ENCODE assay signal across 20 mouse cellular contexts in genomic region chr11:32262674-32263415, GRCm38 (mm10). TPM values are rescaled to one million over a fixed set of nuclear protein-coding genes. Genes with fewer than 3 reads are reported as not detected.
DNase-seq lines count a peak whose midpoint lies in the region; ATAC-seq and TF ChIP-seq lines count a peak whose summit lies in the region.
"Had no signal": no experiment of that assay in that cellular context is flagged by ENCODE, and none has a peak within 500 bp of the region (broad histone marks: within the 10 kb centered on the region; RNA-seq: fewer than 3 reads in every experiment).

No protein-coding gene starts in this region.

- no peaks in the 10 kb centered on the region for H3K27me3 ChIP-seq in heart, embryonic 11.5 days (ENCODE audit: control insufficient read depth, insufficient read depth, low read length)
- no peaks in the 10 kb centered on the region for H3K27me3 ChIP-seq in liver, embryonic 11.5 days (replicated peaks; ENCODE audit: control insufficient read depth, insufficient read depth, low read length)
- no peaks in the 10 kb centered on the region for H3K27me3 ChIP-seq in embryonic facial prominence, embryonic 10.5 days (replicated peaks; ENCODE audit: low read depth, poor library complexity, severe bottlenecking)
- no peaks in the 10 kb centered on the region for H3K27me3 ChIP-seq in myocyte (ENCODE audit: control insufficient read depth, insufficient read depth, insufficient read length)
- H3K27me3 ChIP-seq: embryonic facial prominence, embryonic 13.5 days; forebrain, embryonic 13.5 days; midbrain, embryonic 12.5 days had no signal

- peaks cover 7% of the 10 kb centered on the region; the same call in 1 of the 2 replicates for H3K4me1 ChIP-seq in heart, embryonic 11.5 days (ENCODE audit: control insufficient read depth, insufficient read depth, low read length)
- H3K4me1 ChIP-seq in liver, embryonic 11.5 days (replicated peaks; ENCODE audit: control insufficient read depth, insufficient read depth, low read length), result peaks cover 28% of the 10 kb centered on the region
- H3K4me1 ChIP-seq in embryonic facial prominence, embryonic 10.5 days, result peaks cover 21% of the 10 kb centered on the region

- no peak overlapping the region for H3K9ac ChIP-seq in heart, embryonic 11.5 days (ENCODE audit: low read depth, low read length)
- H3K9ac ChIP-seq in liver, embryonic 11.5 days (ENCODE audit: low read depth, low read length), result 0 out of 2 replicates have a peak overlapping the region, but pooled peaks have one; percentile 3
- H3K9ac ChIP-seq: embryonic facial prominence, embryonic 13.5 days; forebrain, embryonic 13.5 days; midbrain, embryonic 12.5 days had no signal

- H3K9me3 ChIP-seq in heart, embryonic 11.5 days (replicated peaks; ENCODE audit: control insufficient read depth, low read length), result no peaks in the 10 kb centered on the region
- H3K9me3 ChIP-seq in liver, embryonic 11.5 days (ENCODE audit: control insufficient read depth, low read length), result no peaks in the 10 kb centered on the region
- no peaks in the 10 kb centered on the region for H3K9me3 ChIP-seq in embryonic facial prominence, embryonic 10.5 days
- H3K9me3 ChIP-seq: embryonic facial prominence, embryonic 13.5 days; forebrain, embryonic 13.5 days; limb, embryonic 10.5 days; midbrain, embryonic 12.5 days had no signal

- no peak overlapping the region for H3K4me3 ChIP-seq in heart, embryonic 11.5 days (ENCODE audit: low read depth, low read length)
- no peak overlapping the region for H3K4me3 ChIP-seq in liver, embryonic 11.5 days (ENCODE audit: low read depth, low read length)
- H3K4me3 ChIP-seq in embryonic facial prominence, embryonic 10.5 days, result no peak overlapping the region
- H3K4me3 ChIP-seq in myocyte, result no peak overlapping the region
- H3K4me3 ChIP-seq: embryonic facial prominence, embryonic 13.5 days; forebrain, embryonic 13.5 days; limb, embryonic 10.5 days; midbrain, embryonic 12.5 days had no signal

- H3K79me2 ChIP-seq in myocyte (ENCODE audit: control insufficient read depth, insufficient read depth), result peaks cover 28% of the 10 kb centered on the region

- TF ChIP-seq POLR2A in myocyte (IDR thresholded peaks at IDR 0.05; ENCODE audit: insufficient read length, low read depth), result no peak

- no peak overlapping the region for H3ac ChIP-seq in myocyte (ENCODE audit: control insufficient read depth, insufficient read length)

- peak overlapping the region; percentile 25; the same call in 1 of the 2 replicates for H3K27ac ChIP-seq in heart, embryonic 11.5 days (ENCODE audit: low read depth, low read length)
- H3K27ac ChIP-seq in liver, embryonic 11.5 days (ENCODE audit: low read depth, low read length), result peak overlapping the region; percentile 77
- H3K27ac ChIP-seq in embryonic facial prominence, embryonic 10.5 days (replicated peaks), result 0 out of 2 replicates have a peak overlapping the region, but pooled peaks have one; percentile 40
- H3K27ac ChIP-seq: embryonic facial prominence, embryonic 13.5 days; forebrain, embryonic 13.5 days; limb, embryonic 10.5 days; midbrain, embryonic 12.5 days had no signal

- no peak for DNase-seq in heart, adult 18-20 months
- DNase-seq in liver, embryonic 11.5 days (ENCODE audit: low spot score), result no peak
- DNase-seq in liver, result no peak
- DNase-seq in embryonic facial prominence, embryonic 10.5 days (ENCODE audit: low spot score), result no peak
- no peak for DNase-seq in MN1 (ENCODE audit: low spot score)
- no peak for DNase-seq in layer of hippocampus, adult 8-10 months (ENCODE audit: low spot score in 2 of 2)
- DNase-seq: cerebellum, adult 9-11 months; heart, adult 11 months; kidney, postnatal 10 days; thymus, adult 18-20 months had no signal

- H3K36me3 ChIP-seq in heart, embryonic 11.5 days (ENCODE audit: control insufficient read depth, insufficient read depth, low read length), result no peaks in the 10 kb centered on the region; the same call in 1 of the 2 replicates
- H3K36me3 ChIP-seq in liver, embryonic 11.5 days (ENCODE audit: control insufficient read depth, insufficient read depth, low read length), result peaks cover 3% of the 10 kb centered on the region; the same call in 1 of the 2 replicates
- peaks cover 44% of the 10 kb centered on the region for H3K36me3 ChIP-seq in embryonic facial prominence, embryonic 10.5 days (replicated peaks)
- H3K36me3 ChIP-seq in myocyte (ENCODE audit: control insufficient read depth, insufficient read depth), result peaks cover 7% of the 10 kb centered on the region

- H3K4me2 ChIP-seq in heart, embryonic 11.5 days, result no peak overlapping the region
- H3K4me2 ChIP-seq in liver, embryonic 11.5 days, result no peak overlapping the region
- peak overlapping the region; percentile 66 for H3K4me2 ChIP-seq in myocyte (ENCODE audit: low read depth)
- H3K4me2 ChIP-seq: embryonic facial prominence, embryonic 13.5 days; forebrain, embryonic 13.5 days; midbrain, embryonic 12.5 days had no signal

- ATAC-seq in heart, embryonic 11.5 days (replicated peaks; ENCODE audit: insufficient number of reproducible peaks, low FRiP score, low TSS enrichment), result peak; percentile 22; the same call in 1 of the 2 replicates
- no peak for ATAC-seq in liver, embryonic 11.5 days (replicated peaks; ENCODE audit: low FRiP score)
- ATAC-seq: activated CD4-positive, CD25-positive, alpha-beta regulatory T cell, adult 4 months; CD4-positive, CD25-positive, alpha-beta regulatory T cell, adult 4 months; forebrain, embryonic 13.5 days had no signal

- 65% methylated on average over 10 of the region's 10 CpGs for WGBS in heart, embryonic 11.5 days (ENCODE audit: insufficient replicate concordance)
- 73% methylated on average over 10 of the region's 10 CpGs for WGBS in liver, embryonic 11.5 days
- WGBS in embryonic facial prominence, embryonic 10.5 days, result 80% methylated on average over 10 of the region's 10 CpGs

TF ChIP-seq in myocyte, 11 proteins besides CTCF, POLR2A, EP300 and RAD21:
- TF ChIP-seq TCF12 (IDR thresholded peaks at IDR 0.05; ENCODE audit: insufficient read depth, poor library complexity, severe bottlenecking) (no peak), REST (IDR thresholded peaks at IDR 0.05; ENCODE audit: insufficient read depth, insufficient read length) (no peak), TCF3 (IDR thresholded peaks at IDR 0.05; ENCODE audit: insufficient read length, low read depth) (no peak), CEBPB (IDR thresholded peaks at IDR 0.05; ENCODE audit: insufficient read depth, poor library complexity, severe bottlenecking) (no peak), E2F4 (IDR thresholded peaks at IDR 0.05; ENCODE audit: insufficient read depth) (no peak), MAX (IDR thresholded peaks at IDR 0.05; ENCODE audit: low read depth) (no peak), MYOD1 (IDR thresholded peaks at IDR 0.05; ENCODE audit: control insufficient read depth in 1 of 3, insufficient read length in 2 of 3, low read depth in 2 of 3) (no peak), POLR2AphosphoS2 (IDR thresholded peaks at IDR 0.05; ENCODE audit: insufficient read length, low read depth) (no peak), SRF (IDR thresholded peaks at IDR 0.05; ENCODE audit: control insufficient read depth, insufficient read length, low read depth) (no peak), MYOG (IDR thresholded peaks at IDR 0.05; ENCODE audit: control insufficient read depth in 1 of 3, insufficient read depth in 1 of 3, insufficient read length in 2 of 3, low read depth in 2 of 3) (no peak), USF1 (IDR thresholded peaks at IDR 0.05; ENCODE audit: low read depth) (no peak)

RNA-seq across cellular contexts. Expression of gene Nprl3, which starts 4.7 kb away (rescaled TPM):
- 26.1 and 34.6 TPM in 2 replicates for polyA plus RNA-seq in heart, embryonic 11.5 days (2014; fragmentation: Nextera tagmentation; extraction: Ambion mirVana)
- total RNA-seq in heart, adult 18-20 months (2021), result 10 to 100 TPM; 22.6 to 28.5 TPM
- polyA plus RNA-seq in liver, embryonic 11.5 days (2014; fragmentation: Nextera tagmentation; extraction: Ambion mirVana), result 31.0 and 38.1 TPM in 2 replicates
- 45.9 and 47.8 TPM in 2 replicates for polyA plus RNA-seq in embryonic facial prominence, embryonic 10.5 days (2016; fragmentation: Nextera tagmentation; extraction: Ambion mirVana)
- 57.4 TPM for polyA plus RNA-seq in myocyte (2012; fragmentation: generic; extraction: Trizol)
- total RNA-seq in layer of hippocampus, adult 8-10 months (2022), result 10 to 100 TPM; 58.1 to 80.0 (median 63.5) TPM

RNA-seq across cellular contexts. Expression of gene Hba-x, which starts 13.4 kb away (rescaled TPM):
- polyA plus RNA-seq in heart, embryonic 11.5 days (2014; fragmentation: Nextera tagmentation; extraction: Ambion mirVana), result 9,744 and 12,458 TPM in 2 replicates
- total RNA-seq in heart, adult 18-20 months (2021), result not detected
- polyA plus RNA-seq in liver, embryonic 11.5 days (2014; fragmentation: Nextera tagmentation; extraction: Ambion mirVana), result 4,144 and 4,673 TPM in 2 replicates
- 2,457 and 2,745 TPM in 2 replicates for polyA plus RNA-seq in embryonic facial prominence, embryonic 10.5 days (2016; fragmentation: Nextera tagmentation; extraction: Ambion mirVana)
- not detected for polyA plus RNA-seq in myocyte (2012; fragmentation: generic; extraction: Trizol)
- total RNA-seq in layer of hippocampus, adult 8-10 months (2022), result not detected
- total RNA-seq: hematopoietic stem cell, adult 5-6 weeks; layer of hippocampus, postnatal 14 days had no signal
- polyA plus RNA-seq: activated CD4-positive, CD25-positive, alpha-beta regulatory T cell, adult 4 months; CD4-positive, CD25-positive, alpha-beta regulatory T cell, adult 4 months had no signal

RNA-seq across cellular contexts. Expression of gene Hba-a1, which starts 20.5 kb away (rescaled TPM):
- 8,943 and 11,032 TPM in 2 replicates for polyA plus RNA-seq in heart, embryonic 11.5 days (2014; fragmentation: Nextera tagmentation; extraction: Ambion mirVana)
- total RNA-seq in heart, adult 18-20 months (2021), result 1,000 to 10,000 TPM; 7,280 to 8,683 TPM
- 12,698 and 12,741 TPM in 2 replicates for polyA plus RNA-seq in liver, embryonic 11.5 days (2014; fragmentation: Nextera tagmentation; extraction: Ambion mirVana)
- 1,672 and 2,000 TPM in 2 replicates for polyA plus RNA-seq in embryonic facial prominence, embryonic 10.5 days (2016; fragmentation: Nextera tagmentation; extraction: Ambion mirVana)
- polyA plus RNA-seq in myocyte (2012; fragmentation: generic; extraction: Trizol), result 12.3 TPM
- total RNA-seq in layer of hippocampus, adult 8-10 months (2022), result 100 to 1,000 TPM; 157 to 300 (median 205) TPM

RNA-seq across cellular contexts. Expression of gene Hbq1b, which starts 23.9 kb away (rescaled TPM):
- 23.0 and 24.4 TPM in 2 replicates for polyA plus RNA-seq in heart, embryonic 11.5 days (2014; fragmentation: Nextera tagmentation; extraction: Ambion mirVana)
- total RNA-seq in heart, adult 18-20 months (2021), result 1 to 10 TPM in 1 of 2 experiments, not detected in 1; 1.4 TPM
- polyA plus RNA-seq in liver, embryonic 11.5 days (2014; fragmentation: Nextera tagmentation; extraction: Ambion mirVana), result 43.6 and 45.8 TPM in 2 replicates
- polyA plus RNA-seq in embryonic facial prominence, embryonic 10.5 days (2016; fragmentation: Nextera tagmentation; extraction: Ambion mirVana), result 3.9 and 6.1 TPM in 2 replicates
- polyA plus RNA-seq in myocyte (2012; fragmentation: generic; extraction: Trizol), result 0.16 TPM
- 1 to 10 TPM in 2 of 4 experiments, not detected in 2; 1.1 to 2.5 TPM for total RNA-seq in layer of hippocampus, adult 8-10 months (2022)
- total RNA-seq: hematopoietic stem cell, adult 5-6 weeks had no signal
- polyA plus RNA-seq: activated CD4-positive, CD25-positive, alpha-beta regulatory T cell, adult 4 months; CD4-positive, CD25-positive, alpha-beta regulatory T cell, adult 4 months had no signal

RNA-seq across cellular contexts. Expression of gene Hba-a2, which starts 33.4 kb away (rescaled TPM):
- polyA plus RNA-seq in heart, embryonic 11.5 days (2014; fragmentation: Nextera tagmentation; extraction: Ambion mirVana), result 18,841 and 22,217 TPM in 2 replicates
- total RNA-seq in heart, adult 18-20 months (2021), result 1,000 to 10,000 TPM; 8,094 to 8,438 TPM
- polyA plus RNA-seq in liver, embryonic 11.5 days (2014; fragmentation: Nextera tagmentation; extraction: Ambion mirVana), result 25,282 and 25,421 TPM in 2 replicates
- 3,087 and 3,755 TPM in 2 replicates for polyA plus RNA-seq in embryonic facial prominence, embryonic 10.5 days (2016; fragmentation: Nextera tagmentation; extraction: Ambion mirVana)
- polyA plus RNA-seq in myocyte (2012; fragmentation: generic; extraction: Trizol), result not detected
- 100 to 1,000 TPM; 122 to 263 (median 165) TPM for total RNA-seq in layer of hippocampus, adult 8-10 months (2022)

Comparison
In these comparisons a context has a peak if more than half of its experiments do, and no peak if none do; other contexts are left out.
1. H3K27ac ChIP-seq: peak in every context shown above with its lines; median percentile 77 in liver, embryonic 11.5 days; 40 in embryonic facial prominence, embryonic 10.5 days; 25 in heart, embryonic 11.5 days.
2. RNA of gene Hba-x, which starts 13.4 kb away (polyA plus RNA-seq): 9,744 to 12,458 TPM in heart, embryonic 11.5 days, 4,144 to 4,673 TPM in liver, embryonic 11.5 days and 2,457 to 2,745 TPM in embryonic facial prominence, embryonic 10.5 days; not detected in myocyte (single experiment); every median in the first group is over 1,000 times any median in the second.
3. RNA of gene Hba-a1, which starts 20.5 kb away (polyA plus RNA-seq): 12,698 to 12,741 TPM in liver, embryonic 11.5 days, 8,943 to 11,032 TPM in heart, embryonic 11.5 days and 1,672 to 2,000 TPM in embryonic facial prominence, embryonic 10.5 days; 12.3 TPM in myocyte (single experiment); every median in the first group is over 100 times any median in the second.